Mouse (Mus musculus) fat pad, adult 2 months (tissue): Measurements from ENCODE around the gene Hoxa7.

Source experiments
- DNase-seq: peaks from one replicate; pipeline ENCODE4 v3.0.0-alpha.2; 2011; ENCODE audit warnings: low read depth, low spot score; ENCODE audit errors: extremely low read depth

Gene Hoxa7

GRCm38 (mm10) chr6:52164626-52165440 is 56.8 kb downstream of the Hoxa7 start, which contains the start of gene Hoxa2:
Gene Hoxa2 (minus strand): TSS chr6:52164831.
- no peak for DNase-seq
